36 mouse cellular contexts compared by ENCODE assay signal in genomic region chr4:149417854-149418365, GRCm38 (mm10). TPM values are rescaled to one million over a fixed set of nuclear protein-coding genes. Genes with fewer than 3 reads are reported as not detected.
DNase-seq lines count a peak whose midpoint lies in the region; ATAC-seq and TF ChIP-seq lines count a peak whose summit lies in the region.
"Had no signal": no experiment of that assay in that cellular context is flagged by ENCODE, and none has a peak within 500 bp of the region (broad histone marks: within the 10 kb centered on the region; RNA-seq: fewer than 3 reads in every experiment).

No protein-coding gene starts in this region.

- H3K27me3 ChIP-seq in heart, postnatal 0 days (ENCODE audit: control insufficient read depth, insufficient read depth, low read length): no peaks in the 10 kb centered on the region
- H3K27me3 ChIP-seq: forebrain, embryonic 15.5 days; hindbrain, embryonic 13.5 days; kidney, embryonic 15.5 days; limb, embryonic 13.5 days; liver, embryonic 13.5 days; megakaryocyte, embryonic 14.5 days; midbrain, embryonic 12.5 days; neural tube, embryonic 13.5 days; stomach, embryonic 15.5 days had no signal

- DNase-seq in gastrocnemius, adult 2 months: no peak
- no peak for DNase-seq in gastrocnemius, adult 18-20 months (ENCODE audit: low spot score)
- DNase-seq in heart, postnatal 0 days (ENCODE audit: low spot score): no peak
- DNase-seq in heart, postnatal 4 days: no peak
- peak; percentile 23 for DNase-seq in adipocyte (ENCODE audit: low spot score)
- DNase-seq: B cell, adult 2 months; cerebellum, adult 8-10 months; cerebellum, postnatal 25 days; kidney, adult 11 months; liver, embryonic 13.5 days; lung, adult 18-20 months; lung, postnatal 4 days; retina, postnatal 1 day; right cerebral cortex, postnatal 14 days had no signal

- no peaks in the 10 kb centered on the region for H3K36me3 ChIP-seq in heart, postnatal 0 days (replicated peaks; ENCODE audit: control insufficient read depth, insufficient read depth, low read length)
- H3K36me3 ChIP-seq: forebrain, embryonic 15.5 days; hindbrain, embryonic 13.5 days; limb, embryonic 13.5 days; midbrain, embryonic 12.5 days; neural tube, embryonic 13.5 days; stomach, embryonic 15.5 days had no signal

- no peak overlapping the region for H3K4me2 ChIP-seq in heart, postnatal 0 days (ENCODE audit: low read depth, low read length)
- H3K4me2 ChIP-seq: forebrain, embryonic 15.5 days; hindbrain, embryonic 13.5 days; kidney, embryonic 15.5 days; limb, embryonic 13.5 days; liver, embryonic 13.5 days; midbrain, embryonic 12.5 days; neural tube, embryonic 13.5 days; stomach, embryonic 15.5 days had no signal

- ATAC-seq in heart, postnatal 0 days (ENCODE audit: insufficient read depth, low read depth): no peak
- ATAC-seq: forebrain, embryonic 15.5 days; lung, postnatal 0 days had no signal

- 62% methylated on average over 5 of the region's 5 CpGs for WGBS in heart, postnatal 0 days

- TF ChIP-seq EP300 in heart, postnatal 0 days (IDR thresholded peaks at IDR 0.05; ENCODE audit: low read depth): no peak

- H3K4me1 ChIP-seq in heart, postnatal 0 days (ENCODE audit: control insufficient read depth, insufficient read depth): peaks cover 35% of the 10 kb centered on the region
- peaks cover 33% of the 10 kb centered on the region for H3K4me1 ChIP-seq in brown adipose tissue, adult 24 weeks (ENCODE audit: control insufficient read depth, insufficient read depth, insufficient read length, low read length)

- H3K27ac ChIP-seq in gastrocnemius, adult 2 months: peak overlapping the region; percentile 83
- peak overlapping the region; percentile 56 for H3K27ac ChIP-seq in heart, postnatal 0 days (ENCODE audit: low read depth)
- peak overlapping the region; percentile 39 for H3K27ac ChIP-seq in brown adipose tissue, adult 24 weeks (replicated peaks; ENCODE audit: low read depth, low read length)
- H3K27ac ChIP-seq: forebrain, embryonic 10.5 days; forebrain, embryonic 15.5 days; hindbrain, embryonic 13.5 days; kidney, embryonic 15.5 days; layer of hippocampus, adult 2 months; left cerebral cortex, adult 2 months; limb, embryonic 13.5 days; liver, embryonic 13.5 days; midbrain, embryonic 12.5 days; neural tube, embryonic 13.5 days; stomach, embryonic 15.5 days had no signal

- no peak overlapping the region for H3K4me3 ChIP-seq in gastrocnemius, adult 2 months
- no peak overlapping the region for H3K4me3 ChIP-seq in heart, postnatal 0 days (ENCODE audit: low read depth, low read length)
- H3K4me3 ChIP-seq in brown adipose tissue, adult 24 weeks (ENCODE audit: insufficient read depth, low read depth, low read length): no peak overlapping the region
- H3K4me3 ChIP-seq: forebrain, embryonic 10.5 days; forebrain, embryonic 15.5 days; hindbrain, embryonic 13.5 days; kidney, embryonic 15.5 days; layer of hippocampus, adult 2 months; left cerebral cortex, adult 2 months; limb, embryonic 13.5 days; liver, embryonic 13.5 days; megakaryocyte, embryonic 14.5 days; midbrain, embryonic 12.5 days; neural tube, embryonic 13.5 days; stomach, embryonic 15.5 days had no signal

- intact Hi-C loops in gastrocnemius, adult 2 months (cut with DNase I): no loop called here

- H3K9ac ChIP-seq in heart, postnatal 0 days (replicated peaks; ENCODE audit: low read depth, low read length): no peak overlapping the region
- H3K9ac ChIP-seq: forebrain, embryonic 15.5 days; hindbrain, embryonic 13.5 days; kidney, embryonic 15.5 days; liver, embryonic 13.5 days; midbrain, embryonic 12.5 days; neural tube, embryonic 13.5 days; stomach, embryonic 15.5 days had no signal

- no peak for TF ChIP-seq CTCF in gastrocnemius, adult 2 months (IDR thresholded peaks at IDR 0.05)
- no peak for TF ChIP-seq CTCF in heart, postnatal 0 days (IDR thresholded peaks at IDR 0.05; ENCODE audit: low read depth)

- no peaks in the 10 kb centered on the region for H3K9me3 ChIP-seq in heart, postnatal 0 days (replicated peaks; ENCODE audit: control insufficient read depth, low read length)
- H3K9me3 ChIP-seq: forebrain, embryonic 15.5 days; hindbrain, embryonic 13.5 days; kidney, embryonic 15.5 days; limb, embryonic 13.5 days; liver, embryonic 13.5 days; midbrain, embryonic 12.5 days; neural tube, embryonic 13.5 days; stomach, embryonic 15.5 days had no signal

RNA-seq across cellular contexts. Expression of gene Ube4b, which starts 8.6 kb away (rescaled TPM):
- 10 to 100 TPM; 31.1 to 35.9 TPM for total RNA-seq in gastrocnemius, adult 2 months (2021)
- 10 to 100 TPM; 31.7 to 35.5 TPM for total RNA-seq in gastrocnemius, adult 18-20 months (2021)
- total RNA-seq in heart, postnatal 0 days (2014; rRNA removed; ENCODE audit: low replicate concordance): 56.4 and 70.5 TPM in 2 replicates
- polyA plus RNA-seq in heart, postnatal 0 days (2015; fragmentation: Nextera tagmentation; extraction: Ambion mirVana): 17.6 and 20.2 TPM in 2 replicates
- 10 to 100 TPM; 59.9 to 61.8 TPM for total RNA-seq in heart, postnatal 4 days (2021)
- polyA plus RNA-seq in brown adipose tissue, adult 24 weeks (2012; ENCODE audit: insufficient read depth, insufficient read length, missing spikeins): 28.4 and 29.3 TPM in 2 replicates

RNA-seq across cellular contexts. Expression of gene Rbp7, which starts 36.9 kb away (rescaled TPM):
- total RNA-seq in gastrocnemius, adult 2 months (2021): 10 to 100 TPM in 1 of 2 experiments, 1 to 10 TPM in 1; 7.9 to 21.0 TPM
- 10 to 100 TPM; 14.6 to 15.4 TPM for total RNA-seq in gastrocnemius, adult 18-20 months (2021)
- 2.2 and 6.0 TPM in 2 replicates for total RNA-seq in heart, postnatal 0 days (2014; rRNA removed; ENCODE audit: low replicate concordance)
- 64.1 and 74.2 TPM in 2 replicates for polyA plus RNA-seq in heart, postnatal 0 days (2015; fragmentation: Nextera tagmentation; extraction: Ambion mirVana)
- 10 to 100 TPM; 38.9 to 39.6 TPM for total RNA-seq in heart, postnatal 4 days (2021)
- 19.5 and 31.5 TPM in 2 replicates for polyA plus RNA-seq in brown adipose tissue, adult 24 weeks (2012; ENCODE audit: insufficient read depth, insufficient read length, missing spikeins)
- total RNA-seq: layer of hippocampus, adult 2 months; layer of hippocampus, postnatal 14 days; left cerebral cortex, adult 2 months had no signal
- polyA plus RNA-seq: embryonic facial prominence, embryonic 11.5 days; forebrain, embryonic 10.5 days; forebrain, embryonic 15.5 days; hindbrain, embryonic 13.5 days; liver, embryonic 13.5 days; midbrain, embryonic 12.5 days; neural tube, embryonic 13.5 days had no signal

RNA-seq across cellular contexts. Expression of gene Tmem274, which starts 59.3 kb away (rescaled TPM):
- not detected for total RNA-seq in gastrocnemius, adult 2 months (2021)
- not detected for total RNA-seq in gastrocnemius, adult 18-20 months (2021)
- total RNA-seq in heart, postnatal 0 days (2014; rRNA removed; ENCODE audit: low replicate concordance): not detected in 2 replicates
- polyA plus RNA-seq in heart, postnatal 0 days (2015; fragmentation: Nextera tagmentation; extraction: Ambion mirVana): 0.19 and 0.21 TPM in 2 replicates
- not detected for total RNA-seq in heart, postnatal 4 days (2021)
- not detected in 2 replicates for polyA plus RNA-seq in brown adipose tissue, adult 24 weeks (2012; ENCODE audit: insufficient read depth, insufficient read length, missing spikeins)
- total RNA-seq: adrenal gland, postnatal 4 days; gastrocnemius, adult 8-10 months; gastrocnemius, postnatal 4 days; heart, adult 8-10 months; heart, postnatal 25 days; layer of hippocampus, adult 2 months; layer of hippocampus, postnatal 14 days; left cerebral cortex, adult 2 months; left cerebral cortex, postnatal 36 days had no signal
- polyA plus RNA-seq: embryonic facial prominence, embryonic 11.5 days; frontal cortex, adult 2 months; hindbrain, embryonic 13.5 days; liver, embryonic 13.5 days; lung, postnatal 0 days; neural tube, embryonic 13.5 days had no signal
